Mouse (Mus musculus): ENCODE results near the gene 1700012A03Rik. TPM values are rescaled to one million over a fixed set of nuclear protein-coding genes. Genes with fewer than 3 reads are reported as not detected.
A peak's percentile ranks its signal among the peaks of the same experiment; 100 is the strongest.

1700012A03Rik gene
- polyA plus RNA-seq, 2 experiments, result not detected

DNA sequence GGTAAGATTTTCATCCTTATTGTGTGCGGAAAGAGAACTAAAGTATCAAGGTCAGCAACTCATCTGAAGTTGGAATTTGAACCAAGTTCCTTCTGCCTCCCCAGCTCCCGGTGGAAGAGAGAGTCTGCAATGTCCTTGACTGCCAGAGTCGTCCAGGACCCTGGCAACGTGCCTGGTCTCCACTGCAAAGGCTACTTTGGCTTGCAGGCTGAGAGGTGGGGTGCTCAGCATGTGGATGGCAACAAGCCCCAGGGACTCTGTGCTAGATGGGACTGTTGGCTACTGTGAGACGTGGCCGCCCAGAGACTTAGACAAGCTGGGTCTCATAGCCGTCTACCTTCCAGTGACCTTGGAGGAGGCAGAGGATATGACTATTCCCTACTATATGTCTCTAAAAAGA is 33.2 kb upstream of the 1700012A03Rik start:
- WGBS (ENCODE audit: insufficient replicate concordance), result 56% methylated on average over 7 of the region's 7 CpGs
- no peak overlapping the region for H3K4me3 ChIP-seq (ENCODE audit: insufficient read depth in 1 of 2, low read depth in 2 of 2, low read length in 2 of 2)
- no peak overlapping the region for H3K27ac ChIP-seq
- H3K4me2 ChIP-seq (ENCODE audit: low read depth), result no peak overlapping the region
- no peaks in the 10 kb centered on the region for H3K4me1 ChIP-seq (replicated peaks; ENCODE audit: control insufficient read depth in 2 of 2, insufficient read depth in 2 of 2, low read length in 1 of 2)
- DNase-seq (ENCODE audit: low read depth in 3 of 3, low spot score in 3 of 3) (no peak), ATAC-seq (ENCODE audit: insufficient read depth) (no peak)
- no peaks in the 10 kb centered on the region for H3K27me3 ChIP-seq (ENCODE audit: control insufficient read depth, insufficient read depth, low read length)
- H3K9me3 ChIP-seq (ENCODE audit: control insufficient read depth, low read length), result no peaks in the 10 kb centered on the region
- TF ChIP-seq CTCF (IDR thresholded peaks at IDR 0.05; ENCODE audit: low read depth) (no peak), EP300 (IDR thresholded peaks at IDR 0.05; ENCODE audit: low read depth) (no peak)
- H3K36me3 ChIP-seq (replicated peaks; ENCODE audit: control insufficient read depth, insufficient read depth, low read depth), result no peaks in the 10 kb centered on the region
- no peak overlapping the region for H3K9ac ChIP-seq (replicated peaks)

DNA sequence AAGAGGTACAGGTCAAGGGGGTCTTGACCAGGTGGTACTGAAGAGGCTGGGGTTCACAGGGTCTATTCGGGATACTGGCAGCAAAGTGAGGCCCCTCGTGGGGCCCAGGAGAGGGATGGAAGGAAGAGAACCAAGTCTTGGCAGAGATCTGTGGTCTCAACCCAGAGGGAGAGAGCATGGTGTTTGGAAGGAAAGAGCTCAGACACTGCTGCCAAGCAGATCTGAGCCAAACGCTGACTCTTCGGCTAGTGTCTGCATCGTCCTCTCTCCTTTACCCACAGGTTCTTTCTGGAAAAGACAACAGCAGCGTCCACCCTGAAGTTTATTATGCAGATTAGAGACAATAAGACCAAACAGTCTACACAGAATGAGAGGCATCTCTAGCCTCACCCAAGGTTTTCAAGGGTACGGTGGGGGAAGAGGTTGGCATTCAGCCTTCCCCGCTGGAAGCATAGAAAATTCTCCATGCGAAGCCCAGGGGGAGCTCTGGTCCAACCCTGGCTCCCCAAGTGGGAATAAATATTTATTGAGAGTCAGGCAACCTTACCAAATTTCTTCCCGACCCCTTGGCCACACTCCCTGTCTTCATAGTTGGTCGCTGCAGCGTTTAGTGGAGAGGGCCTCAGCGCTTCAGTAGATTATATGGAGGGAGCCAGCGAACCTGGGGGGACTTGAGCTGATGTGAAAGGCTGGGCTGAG is 32.5 kb upstream of the 1700012A03Rik start:
- Histone ChIP-seq H3K36me3 (replicated peaks; ENCODE audit: control insufficient read depth, insufficient read depth, low read depth) (no peaks in the 10 kb centered on the region), H3K27me3 (ENCODE audit: control insufficient read depth, insufficient read depth, low read length) (no peaks in the 10 kb centered on the region), H3K4me2 (ENCODE audit: low read depth) (no peak overlapping the region), H3K9ac (replicated peaks) (no peak overlapping the region), H3K4me3 (ENCODE audit: insufficient read depth in 1 of 2, low read depth in 2 of 2, low read length in 2 of 2) (no peak overlapping the region), H3K9me3 (ENCODE audit: control insufficient read depth, low read length) (no peaks in the 10 kb centered on the region), H3K4me1 (replicated peaks; ENCODE audit: control insufficient read depth in 2 of 2, insufficient read depth in 2 of 2, low read length in 1 of 2) (no peaks in the 10 kb centered on the region), H3K27ac (no peak overlapping the region)
- no peak for TF ChIP-seq EP300 (IDR thresholded peaks at IDR 0.05; ENCODE audit: low read depth)
- 0 out of 2 replicates have a peak, but pooled peaks have one; percentile 6 for TF ChIP-seq CTCF (IDR thresholded peaks at IDR 0.05; ENCODE audit: low read depth)
- no peak for DNase-seq (ENCODE audit: low read depth in 3 of 3, low spot score in 3 of 3)
- 69% methylated on average over 14 of the region's 14 CpGs for WGBS (ENCODE audit: insufficient replicate concordance)
- no peak for ATAC-seq (ENCODE audit: insufficient read depth)

DNA sequence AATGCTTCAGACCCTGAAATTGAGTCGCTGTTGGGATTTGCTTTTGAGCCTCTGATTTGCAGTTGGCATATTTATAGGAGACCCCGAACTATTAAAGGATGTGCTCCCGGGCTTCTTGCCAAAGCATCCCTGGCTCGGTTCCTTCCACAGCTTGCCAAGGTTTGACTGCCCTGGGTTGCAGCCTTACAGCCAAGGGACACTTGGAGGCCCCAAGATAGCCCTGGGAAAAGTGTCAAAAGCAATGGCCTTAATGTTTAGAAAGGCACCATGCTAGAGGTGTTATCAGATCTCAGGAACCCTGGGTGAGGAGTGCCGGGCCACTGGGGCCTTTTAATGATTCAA is 32.0 kb upstream of the 1700012A03Rik start:
- ATAC-seq (ENCODE audit: insufficient read depth), result no peak
- no peak for DNase-seq (ENCODE audit: low read depth in 3 of 3, low spot score in 3 of 3)

DNA sequence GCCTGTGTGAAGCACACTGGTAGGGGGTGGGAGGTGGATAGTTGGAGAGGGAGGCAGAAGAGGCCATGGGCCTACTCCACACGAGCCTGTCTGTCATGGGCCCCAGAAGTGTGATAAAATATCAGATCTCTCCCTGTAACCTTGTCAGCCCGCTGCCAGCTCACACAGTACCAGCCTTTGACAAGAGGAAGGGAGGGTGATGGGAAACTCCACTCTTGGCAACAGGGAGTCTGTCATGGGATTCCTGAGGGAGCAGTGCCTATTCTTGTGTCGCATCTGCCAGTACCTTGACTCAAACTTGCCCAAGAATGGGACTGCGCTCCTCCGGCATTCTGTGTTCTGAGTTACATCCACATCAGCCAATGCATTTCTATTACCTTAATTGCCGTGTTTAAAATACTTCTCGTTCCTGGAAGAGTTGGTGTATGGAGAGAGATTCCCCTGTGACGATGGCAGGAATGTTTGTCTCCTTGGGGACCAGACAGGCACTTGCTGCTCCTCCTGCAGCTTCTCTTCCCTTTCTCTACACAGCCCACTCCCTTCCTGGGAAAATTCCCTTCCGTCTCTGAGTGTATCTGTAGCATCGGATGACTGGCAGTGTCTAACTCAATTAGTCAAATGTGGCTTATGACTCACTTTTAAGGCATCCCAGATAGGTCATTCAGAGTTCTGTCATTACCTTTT is 28.1 kb upstream of the 1700012A03Rik start:
- TF ChIP-seq EP300 (IDR thresholded peaks at IDR 0.05; ENCODE audit: low read depth) (no peak), CTCF (IDR thresholded peaks at IDR 0.05; ENCODE audit: low read depth) (no peak)
- no peaks in the 10 kb centered on the region for H3K4me1 ChIP-seq (replicated peaks; ENCODE audit: control insufficient read depth in 2 of 2, insufficient read depth in 2 of 2, low read length in 1 of 2)
- H3K4me2 ChIP-seq (ENCODE audit: low read depth), result no peak overlapping the region
- H3K36me3 ChIP-seq (replicated peaks; ENCODE audit: control insufficient read depth, insufficient read depth, low read depth), result no peaks in the 10 kb centered on the region
- no peaks in the 10 kb centered on the region for H3K27me3 ChIP-seq (ENCODE audit: control insufficient read depth, insufficient read depth, low read length)
- 54% methylated on average over 10 of the region's 10 CpGs for WGBS (ENCODE audit: insufficient replicate concordance)
- DNase-seq (ENCODE audit: low read depth in 3 of 3, low spot score in 3 of 3), result no peak
- H3K9ac ChIP-seq (replicated peaks), result no peak overlapping the region
- no peaks in the 10 kb centered on the region for H3K9me3 ChIP-seq (ENCODE audit: control insufficient read depth, low read length)
- no peak overlapping the region for H3K4me3 ChIP-seq (ENCODE audit: insufficient read depth in 1 of 2, low read depth in 2 of 2, low read length in 2 of 2)
- H3K27ac ChIP-seq, result no peak overlapping the region
- no peak for ATAC-seq (ENCODE audit: insufficient read depth)

More for the DNA sequence above, 32.0 kb upstream of the 1700012A03Rik start:
- WGBS (ENCODE audit: insufficient replicate concordance), result 57% methylated on average over 5 of the region's 5 CpGs
- Histone ChIP-seq H3K9me3 (ENCODE audit: control insufficient read depth, low read length) (no peaks in the 10 kb centered on the region), H3K27me3 (ENCODE audit: control insufficient read depth, insufficient read depth, low read length) (no peaks in the 10 kb centered on the region), H3K4me1 (replicated peaks; ENCODE audit: control insufficient read depth in 2 of 2, insufficient read depth in 2 of 2, low read length in 1 of 2) (no peaks in the 10 kb centered on the region), H3K36me3 (replicated peaks; ENCODE audit: control insufficient read depth, insufficient read depth, low read depth) (no peaks in the 10 kb centered on the region), H3K27ac (no peak overlapping the region), H3K4me2 (ENCODE audit: low read depth) (no peak overlapping the region), H3K9ac (replicated peaks) (no peak overlapping the region), H3K4me3 (ENCODE audit: insufficient read depth in 1 of 2, low read depth in 2 of 2, low read length in 2 of 2) (no peak overlapping the region)
- TF ChIP-seq EP300 (IDR thresholded peaks at IDR 0.05; ENCODE audit: low read depth) (no peak), CTCF (IDR thresholded peaks at IDR 0.05; ENCODE audit: low read depth) (no peak)

DNA sequence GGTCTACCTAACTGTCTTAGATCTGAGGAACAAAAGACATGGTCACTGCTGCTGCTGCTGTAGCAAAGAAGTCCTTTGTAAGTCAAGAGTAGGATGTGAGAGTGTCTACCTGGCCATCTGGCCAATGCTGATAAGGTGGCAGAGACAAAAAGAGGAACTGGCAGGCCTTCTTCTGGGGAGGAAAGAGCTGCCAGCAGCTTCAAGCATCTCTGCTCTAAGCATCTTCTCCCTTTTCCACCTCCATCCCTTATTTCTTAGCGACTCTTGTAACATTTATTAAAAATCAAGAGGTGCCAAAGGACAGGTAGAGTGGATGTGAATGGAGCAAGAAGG is 27.5 kb upstream of the 1700012A03Rik start:
- Histone ChIP-seq H3K4me1 (replicated peaks; ENCODE audit: control insufficient read depth in 2 of 2, insufficient read depth in 2 of 2, low read length in 1 of 2) (no peaks in the 10 kb centered on the region), H3K4me2 (ENCODE audit: low read depth) (no peak overlapping the region), H3K9me3 (ENCODE audit: control insufficient read depth, low read length) (no peaks in the 10 kb centered on the region), H3K4me3 (ENCODE audit: insufficient read depth in 1 of 2, low read depth in 2 of 2, low read length in 2 of 2) (no peak overlapping the region), H3K9ac (replicated peaks) (no peak overlapping the region), H3K36me3 (replicated peaks; ENCODE audit: control insufficient read depth, insufficient read depth, low read depth) (no peaks in the 10 kb centered on the region), H3K27ac (no peak overlapping the region), H3K27me3 (ENCODE audit: control insufficient read depth, insufficient read depth, low read length) (no peaks in the 10 kb centered on the region)
- ATAC-seq (ENCODE audit: insufficient read depth) (no peak), DNase-seq (ENCODE audit: low read depth in 3 of 3, low spot score in 3 of 3) (no peak)
- WGBS (ENCODE audit: insufficient replicate concordance), result 40% methylated on average over 1 of the region's 1 CpGs
- no peak for TF ChIP-seq CTCF (IDR thresholded peaks at IDR 0.05; ENCODE audit: low read depth)
